Mouse (Mus musculus): Measurements from ENCODE around the gene Ilf2. TPM values are rescaled to one million over a fixed set of nuclear protein-coding genes. Genes with fewer than 3 reads are reported as not detected.

Ilf2 gene
- polyA plus RNA-seq, 1 experiment from 2014 or later = 240 TPM

GRCm38 (mm10) chr3:90445417-90446200 is 30.3 kb upstream of the Ilf2 start:
- WGBS = 55% methylated on average over 11 of the region's 11 CpGs
- H3K4me3 ChIP-seq = peak overlapping the region; percentile 28
- peaks cover 20% of the 10 kb centered on the region for H3K4me1 ChIP-seq (replicated peaks)
- peak overlapping the region; percentile 74 for H3K27ac ChIP-seq (replicated peaks)
- no peaks in the 10 kb centered on the region for H3K36me3 ChIP-seq
- H3K9ac ChIP-seq = peak overlapping the region; percentile 30; the same call in 1 of the 2 replicates
- no peaks in the 10 kb centered on the region for H3K27me3 ChIP-seq
- H3K4me2 ChIP-seq = peak overlapping the region; percentile 55
- no peak for ATAC-seq (ENCODE audit: low FRiP score, low read depth)
- no peaks in the 10 kb centered on the region for H3K9me3 ChIP-seq

GRCm38 (mm10) chr3:90446389-90447122 is 29.4 kb upstream of the Ilf2 start:
- Histone ChIP-seq H3K4me3 (peak overlapping the region; percentile 28), H3K4me2 (peak overlapping the region; percentile 55), H3K9ac (peak overlapping the region; percentile 30), H3K9me3 (no peaks in the 10 kb centered on the region), H3K4me1 (replicated peaks) (peaks cover 20% of the 10 kb centered on the region), H3K36me3 (no peaks in the 10 kb centered on the region), H3K27ac (replicated peaks) (peak overlapping the region; percentile 74), H3K27me3 (no peaks in the 10 kb centered on the region)
- WGBS = 1% methylated on average over 17 of the region's 17 CpGs
- peak; percentile 96 for ATAC-seq (ENCODE audit: low FRiP score, low read depth)

GRCm38 (mm10) chr3:90447123-90447494 is 28.8 kb upstream of the Ilf2 start:
- 0 out of 2 replicates have a peak, but pooled peaks have one; percentile 13 for ATAC-seq (ENCODE audit: low FRiP score, low read depth)
- peak overlapping the region; percentile 74 for H3K27ac ChIP-seq (replicated peaks)
- peaks cover 20% of the 10 kb centered on the region for H3K4me1 ChIP-seq (replicated peaks)
- H3K27me3 ChIP-seq = no peaks in the 10 kb centered on the region
- no peak overlapping the region for H3K9ac ChIP-seq
- WGBS = 27% methylated on average over 7 of the region's 7 CpGs
- H3K9me3 ChIP-seq = no peaks in the 10 kb centered on the region
- H3K4me2 ChIP-seq = peak overlapping the region; percentile 55
- H3K4me3 ChIP-seq = peak overlapping the region; percentile 28
- H3K36me3 ChIP-seq = no peaks in the 10 kb centered on the region

- WGBS = 22% methylated on average over 6 of the region's 6 CpGs
- no peak overlapping the region for H3K27ac ChIP-seq (replicated peaks)
- H3K4me2 ChIP-seq = no peak overlapping the region
- H3K27me3 ChIP-seq = no peaks in the 10 kb centered on the region
- peaks cover 20% of the 10 kb centered on the region for H3K4me1 ChIP-seq (replicated peaks)
- no peaks in the 10 kb centered on the region for H3K36me3 ChIP-seq
- no peak overlapping the region for H3K9ac ChIP-seq
- H3K9me3 ChIP-seq = no peaks in the 10 kb centered on the region
- no peak for ATAC-seq (ENCODE audit: low FRiP score, low read depth)
- H3K4me3 ChIP-seq = no peak overlapping the region
Observed at GRCm38 (mm10) chr3:90448626-90449025, 27.3 kb upstream of the Ilf2 start.

GRCm38 (mm10) chr3:90450874-90451273 is 25.1 kb upstream of the Ilf2 start:
- no peaks in the 10 kb centered on the region for H3K36me3 ChIP-seq
- no peaks in the 10 kb centered on the region for H3K27me3 ChIP-seq
- no peak overlapping the region for H3K27ac ChIP-seq (replicated peaks)
- H3K4me3 ChIP-seq = no peak overlapping the region
- H3K9me3 ChIP-seq = no peaks in the 10 kb centered on the region
- 47% methylated on average over 12 of the region's 12 CpGs for WGBS
- H3K4me1 ChIP-seq (replicated peaks) = peaks cover 14% of the 10 kb centered on the region
- no peak for ATAC-seq (ENCODE audit: low FRiP score, low read depth)
- H3K9ac ChIP-seq = no peak overlapping the region
- H3K4me2 ChIP-seq = no peak overlapping the region

- 65% methylated on average over 10 of the region's 10 CpGs for WGBS
- Histone ChIP-seq H3K9ac (no peak overlapping the region), H3K4me2 (no peak overlapping the region)
Observed at GRCm38 (mm10) chr3:90451396-90452095, 24.4 kb upstream of the Ilf2 start.

GRCm38 (mm10) chr3:90454931-90455330 is 21.0 kb upstream of the Ilf2 start:
- no peak overlapping the region for H3K9ac ChIP-seq
- H3K36me3 ChIP-seq = no peaks in the 10 kb centered on the region
- no peak overlapping the region for H3K27ac ChIP-seq (replicated peaks)
- no peaks in the 10 kb centered on the region for H3K27me3 ChIP-seq
- H3K4me3 ChIP-seq = no peak overlapping the region
- no peak overlapping the region for H3K4me2 ChIP-seq
- no peaks in the 10 kb centered on the region for H3K9me3 ChIP-seq
- no peaks in the 10 kb centered on the region for H3K4me1 ChIP-seq (replicated peaks)
- 86% methylated on average over 14 of the region's 14 CpGs for WGBS
- ATAC-seq (ENCODE audit: low FRiP score, low read depth) = no peak

More at GRCm38 (mm10) chr3:90451396-90452095, 24.4 kb upstream of the Ilf2 start:
- ATAC-seq (ENCODE audit: low FRiP score, low read depth) = no peak
- no peaks in the 10 kb centered on the region for H3K27me3 ChIP-seq
- peaks cover 7% of the 10 kb centered on the region for H3K4me1 ChIP-seq (replicated peaks)
- no peaks in the 10 kb centered on the region for H3K9me3 ChIP-seq
- H3K27ac ChIP-seq (replicated peaks) = no peak overlapping the region
- no peaks in the 10 kb centered on the region for H3K36me3 ChIP-seq
- H3K4me3 ChIP-seq = no peak overlapping the region

GRCm38 (mm10) chr3:90459727-90460126 is 16.2 kb upstream of the Ilf2 start:
- Histone ChIP-seq H3K27ac (replicated peaks) (no peak overlapping the region), H3K9ac (no peak overlapping the region), H3K9me3 (no peaks in the 10 kb centered on the region), H3K4me2 (no peak overlapping the region), H3K36me3 (no peaks in the 10 kb centered on the region), H3K27me3 (peaks cover 27% of the 10 kb centered on the region), H3K4me1 (replicated peaks) (peaks cover under 1% of the 10 kb centered on the region; the same call in 1 of the 2 replicates), H3K4me3 (no peak overlapping the region)
- no peak for ATAC-seq (ENCODE audit: low FRiP score, low read depth)
- WGBS = 82% methylated on average over 9 of the region's 9 CpGs

- no peak overlapping the region for H3K27ac ChIP-seq (replicated peaks)
- no peak overlapping the region for H3K9ac ChIP-seq
- no peak overlapping the region for H3K4me3 ChIP-seq
- no peak for ATAC-seq (ENCODE audit: low FRiP score, low read depth)
- H3K4me1 ChIP-seq (replicated peaks) = peaks cover 6% of the 10 kb centered on the region
- no peak overlapping the region for H3K4me2 ChIP-seq
- H3K9me3 ChIP-seq = no peaks in the 10 kb centered on the region
- peaks cover 32% of the 10 kb centered on the region for H3K27me3 ChIP-seq
- no peaks in the 10 kb centered on the region for H3K36me3 ChIP-seq
- WGBS = 73% methylated on average over 5 of the region's 5 CpGs
Observed at GRCm38 (mm10) chr3:90460315-90460714, 15.6 kb upstream of the Ilf2 start.

GRCm38 (mm10) chr3:90461935-90462334 is 14.0 kb upstream of the Ilf2 start:
- no peak overlapping the region for H3K9ac ChIP-seq
- H3K4me3 ChIP-seq = no peak overlapping the region
- 85% methylated on average over 3 of the region's 3 CpGs for WGBS
- peaks cover 40% of the 10 kb centered on the region for H3K27me3 ChIP-seq
- ATAC-seq (ENCODE audit: low FRiP score, low read depth) = no peak
- no peaks in the 10 kb centered on the region for H3K9me3 ChIP-seq
- H3K36me3 ChIP-seq = no peaks in the 10 kb centered on the region
- H3K27ac ChIP-seq (replicated peaks) = no peak overlapping the region
- H3K4me2 ChIP-seq = no peak overlapping the region
- H3K4me1 ChIP-seq (replicated peaks) = peaks cover 17% of the 10 kb centered on the region

GRCm38 (mm10) chr3:90462579-90462978 is 13.3 kb upstream of the Ilf2 start:
- no peak for ATAC-seq (ENCODE audit: low FRiP score, low read depth)
- H3K9ac ChIP-seq = no peak overlapping the region
- peaks cover 17% of the 10 kb centered on the region for H3K4me1 ChIP-seq (replicated peaks)
- WGBS = 37% methylated on average over 7 of the region's 7 CpGs
- no peak overlapping the region for H3K4me2 ChIP-seq
- no peak overlapping the region for H3K27ac ChIP-seq (replicated peaks)
- no peaks in the 10 kb centered on the region for H3K9me3 ChIP-seq
- H3K4me3 ChIP-seq = no peak overlapping the region
- H3K36me3 ChIP-seq = no peaks in the 10 kb centered on the region
- peaks cover 40% of the 10 kb centered on the region for H3K27me3 ChIP-seq

Measured in hindbrain, embryonic 15.5 days (tissue).